Mouse (Mus musculus) embryonic facial prominence, embryonic 10.5 days (tissue): Measurements from ENCODE around the gene Krt9. TPM values are rescaled to one million over a fixed set of nuclear protein-coding genes. Genes with fewer than 3 reads are reported as not detected.
"Not testable (repeated sequence)": the region's sequence is repeated elsewhere in the genome, so short reads cannot be mapped to it uniquely, and the experiment has no call there.

ENCODE experiments used
- DNase-seq: peaks from one replicate; pipeline ENCODE4 v3.0.0-alpha.2; 2017; ENCODE audit warnings: low spot score
- H3K27ac ChIP-seq: fragments of 300-500 bp; sonication (generic); replicated peaks from 2 replicates; pipeline ENCODE4 v1.5.1; 2016; ENCODE audit warnings: mild to moderate bottlenecking
- H3K27me3 ChIP-seq: fragments of 300-500 bp; sonication (generic); replicated peaks from 2 replicates; pipeline ENCODE4 v1.6.1; 2016; ENCODE audit warnings: low read depth, mild to moderate bottlenecking; ENCODE audit not compliant: poor library complexity, severe bottlenecking
- H3K36me3 ChIP-seq: fragments of 300-500 bp; sonication (generic); replicated peaks from 2 replicates; pipeline ENCODE4 v1.6.1; 2016; ENCODE audit warnings: mild to moderate bottlenecking, moderate library complexity
- H3K4me1 ChIP-seq: fragments of 300-500 bp; sonication (generic); 2 replicates; pipeline ENCODE4 v1.6.1; 2016
- H3K4me3 ChIP-seq: fragments of 300-500 bp; sonication (generic); 2 replicates; pipeline ENCODE4 v1.5.1; 2016; ENCODE audit warnings: mild to moderate bottlenecking, moderate library complexity
- H3K9me3 ChIP-seq: fragments of 300-500 bp; sonication (generic); 2 replicates; pipeline ENCODE4 v1.6.1; 2016; ENCODE audit warnings: mild to moderate bottlenecking
- WGBS: fragments of 180-500 bp; shearing (Covaris S2); methylation state at CpG from one replicate; pipeline ENCODE4 v1.1.7; 2016; 5-methylcytosine and 5-hydroxymethylcytosine counted together
- polyA plus RNA-seq: library from polyadenylated mRNA; unstranded; fragments of >200 nt; fragmentation: Nextera tagmentation; extraction: Ambion mirVana; gene quantifications from 2 replicates; pipeline ENCODE4 v1.2.1, GENCODE M21; 2016

Krt9 gene
- polyA plus RNA-seq: not detected in 2 replicates

DNA sequence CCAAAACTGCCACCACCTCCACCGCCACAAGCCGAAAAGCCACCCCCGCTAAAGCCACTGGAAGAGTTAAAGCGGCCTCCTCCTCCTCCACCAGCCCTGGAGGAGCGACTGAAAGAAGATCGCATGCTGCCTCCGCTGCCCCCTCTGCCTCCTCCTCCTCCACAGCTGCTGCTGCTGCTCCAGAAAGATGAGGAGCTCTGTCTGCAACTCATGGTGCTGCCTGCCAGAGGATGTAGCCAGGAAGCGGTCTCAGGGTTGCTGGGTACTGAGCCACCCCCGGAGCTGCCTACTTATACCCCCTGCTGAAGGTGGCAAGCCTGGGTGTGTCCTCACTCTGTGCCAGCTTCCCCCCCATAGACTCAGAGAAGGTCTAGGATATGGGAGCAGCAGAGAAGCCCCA is at the start of gene Krt9:
Krt9 (minus strand) TSS at position 255 of the 400 bp plus-strand sequence.
- Histone ChIP-seq H3K27me3 (no peaks in the 10 kb centered on the region), H3K27ac (no peak within 1 kb of the TSS), H3K4me1 (peaks cover 4% of the 10 kb centered on the region; the same call in 1 of the 2 replicates), H3K9me3 (no peaks in the 10 kb centered on the region), H3K36me3 (no peaks in the 10 kb centered on the region), H3K4me3 (no peak within 1 kb of the TSS)
- DNase-seq: no peak
- WGBS: 68% methylated on average over 9 of the region's 9 CpGs

DNA sequence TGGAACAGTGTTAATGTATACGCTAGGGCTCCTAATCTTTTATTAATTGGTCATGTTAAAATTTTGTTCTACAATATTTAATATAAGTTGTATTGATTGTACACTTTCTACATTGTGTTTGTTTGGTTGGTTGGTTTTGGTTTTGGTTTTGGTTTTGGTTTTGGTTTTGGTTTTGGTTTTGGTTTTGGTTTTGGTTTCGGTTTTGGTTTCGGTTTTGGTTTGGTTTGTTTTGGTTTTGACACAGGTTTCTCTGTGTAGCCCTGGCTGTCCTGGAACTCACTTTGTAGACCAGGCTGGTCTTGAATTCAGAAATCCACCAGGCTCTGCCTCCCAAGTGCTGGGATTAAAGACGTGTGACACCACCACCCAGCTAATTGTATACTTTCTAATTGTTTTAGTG is 47.2 kb upstream of the Krt9 start:
- not testable (repeated sequence) for H3K4me1 ChIP-seq, H3K9me3 ChIP-seq, H3K27ac ChIP-seq, DNase-seq, H3K36me3 ChIP-seq, H3K27me3 ChIP-seq, H3K4me3 ChIP-seq
- WGBS: 92% methylated on average over 4 of the region's 4 CpGs

DNA sequence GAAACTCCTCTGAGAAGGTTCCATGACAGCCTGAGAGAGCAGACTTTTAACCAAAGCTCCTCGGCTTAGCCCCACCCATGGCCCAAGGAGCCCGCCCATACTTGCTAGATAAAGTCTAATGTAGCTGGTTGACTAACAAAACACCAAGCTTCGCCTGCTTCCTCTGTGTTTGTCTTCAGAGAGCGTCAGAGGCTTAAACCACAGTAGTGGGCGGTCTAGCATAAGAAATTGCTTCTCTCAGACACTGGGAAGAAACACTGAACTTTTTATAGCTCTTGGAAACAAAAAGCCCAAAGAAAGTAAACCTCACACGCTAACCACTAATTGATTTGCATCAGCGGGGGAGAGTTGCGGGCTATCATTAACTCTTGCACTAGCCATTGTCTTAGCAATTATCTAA is 28.7 kb upstream of the Krt9 start:
- H3K27ac ChIP-seq: no peak overlapping the region
- peaks cover 5% of the 10 kb centered on the region; the same call in 1 of the 2 replicates for H3K9me3 ChIP-seq
- no peaks in the 10 kb centered on the region for H3K36me3 ChIP-seq
- H3K27me3 ChIP-seq: no peaks in the 10 kb centered on the region
- no peaks in the 10 kb centered on the region for H3K4me1 ChIP-seq
- no peak for DNase-seq
- 72% methylated on average over 8 of the region's 8 CpGs for WGBS
- H3K4me3 ChIP-seq: no peak overlapping the region

DNA sequence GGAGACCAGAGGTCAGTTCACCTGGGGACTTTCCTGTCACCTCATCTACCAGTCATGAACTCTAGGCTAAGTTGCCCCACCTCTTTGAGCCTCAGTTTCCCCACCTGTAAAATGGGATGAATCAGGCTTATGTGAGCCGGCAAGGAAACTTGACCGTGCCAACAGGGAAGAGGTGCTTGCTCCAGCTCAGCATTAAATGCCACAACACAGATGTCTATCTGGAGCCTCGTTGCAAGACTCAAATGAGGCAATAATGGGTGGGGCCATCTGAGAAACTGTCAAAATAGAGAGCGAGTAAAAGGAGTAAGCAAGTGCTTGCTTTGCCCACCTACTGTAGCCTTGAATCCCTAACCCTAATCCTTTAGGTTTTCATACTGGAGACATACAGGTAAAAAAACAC is 26.3 kb upstream of the Krt9 start:
- H3K4me3 ChIP-seq: no peak overlapping the region
- H3K4me1 ChIP-seq: no peaks in the 10 kb centered on the region
- no peaks in the 10 kb centered on the region for H3K36me3 ChIP-seq
- H3K9me3 ChIP-seq: no peaks in the 10 kb centered on the region
- 89% methylated on average over 4 of the region's 4 CpGs for WGBS
- DNase-seq: no peak
- H3K27me3 ChIP-seq: no peaks in the 10 kb centered on the region
- no peak overlapping the region for H3K27ac ChIP-seq

DNA sequence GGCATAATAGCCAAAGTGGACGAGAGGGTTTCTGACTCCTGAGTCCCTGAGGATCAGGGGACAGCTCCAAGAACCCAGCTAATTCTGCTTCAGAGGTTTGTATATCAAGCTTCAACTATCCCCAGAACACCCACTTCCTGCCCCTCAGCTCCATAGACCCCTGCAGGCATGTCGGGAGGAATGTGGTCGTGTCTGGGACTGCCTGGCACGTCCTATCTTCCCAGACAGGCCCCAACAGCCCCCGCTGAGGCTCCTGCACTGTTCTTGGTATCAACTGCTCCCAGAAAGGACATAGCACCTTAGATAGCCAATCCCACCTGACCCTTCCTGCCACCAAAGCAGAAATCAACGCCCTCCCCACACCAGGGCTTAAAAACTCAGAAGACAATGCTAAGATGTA is 15.5 kb upstream of the Krt9 start:
- Histone ChIP-seq H3K4me3 (no peak overlapping the region), H3K4me1 (no peaks in the 10 kb centered on the region), H3K9me3 (no peaks in the 10 kb centered on the region), H3K27me3 (no peaks in the 10 kb centered on the region), H3K36me3 (no peaks in the 10 kb centered on the region), H3K27ac (no peak overlapping the region)
- peak; percentile 21 for DNase-seq
- 50% methylated on average over 6 of the region's 6 CpGs for WGBS

DNA sequence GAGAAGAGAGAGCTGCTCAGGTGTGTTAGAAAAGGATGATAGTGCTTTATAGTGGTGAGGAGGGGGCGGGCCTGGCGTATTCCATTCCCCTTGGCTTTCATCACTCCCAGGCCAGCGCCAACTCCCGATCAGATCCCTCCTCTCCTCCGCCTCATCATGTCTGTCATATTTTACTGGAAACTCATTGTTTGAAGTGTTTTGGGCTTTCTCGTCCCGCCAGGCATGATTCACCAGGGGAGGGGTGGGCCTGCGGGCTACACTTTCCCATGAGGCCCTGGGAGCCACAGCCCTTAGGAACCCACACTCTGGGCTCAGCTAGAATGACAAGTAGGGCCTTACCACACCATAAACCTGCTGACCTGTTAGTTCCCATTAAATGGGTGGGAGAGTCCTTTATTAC is 14.5 kb upstream of the Krt9 start, which contains the start of gene Krt14:
Krt14 (minus strand) TSS at position 51 of the 400 bp plus-strand sequence.
- Histone ChIP-seq H3K9me3 (no peaks in the 10 kb centered on the region), H3K27me3 (no peaks in the 10 kb centered on the region), H3K36me3 (no peaks in the 10 kb centered on the region), H3K27ac (no peak within 1 kb of the TSS), H3K4me3 (no peak within 1 kb of the TSS), H3K4me1 (no peaks in the 10 kb centered on the region)
- no peak for DNase-seq
- WGBS: 90% methylated on average over 8 of the region's 8 CpGs

DNA sequence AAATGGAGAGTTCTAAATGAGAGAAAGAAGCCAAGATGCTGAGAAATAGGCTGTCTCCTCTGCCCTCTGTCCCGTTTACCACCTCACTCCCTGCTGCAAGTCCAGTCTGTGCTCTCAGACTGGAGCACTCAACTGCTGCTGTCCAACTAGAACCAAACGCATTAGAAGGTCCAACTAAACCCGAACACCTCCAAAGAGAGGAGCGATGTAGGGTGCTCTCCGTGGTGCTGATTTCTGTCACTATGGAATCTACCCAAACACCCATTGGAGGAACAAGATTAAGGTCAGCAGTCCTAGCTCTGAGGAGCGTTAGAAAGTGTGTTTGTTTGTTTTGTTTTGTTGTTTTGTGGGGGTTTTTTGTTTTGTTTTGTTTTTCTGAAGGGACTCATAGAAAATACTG is 10.4 kb upstream of the Krt9 start:
- H3K36me3 ChIP-seq: no peaks in the 10 kb centered on the region
- WGBS: 23% methylated on average over 6 of the region's 6 CpGs
- no peak overlapping the region for H3K27ac ChIP-seq
- peak; percentile 68 for DNase-seq
- no peaks in the 10 kb centered on the region for H3K9me3 ChIP-seq
- H3K4me1 ChIP-seq: no peaks in the 10 kb centered on the region
- no peak overlapping the region for H3K4me3 ChIP-seq
- H3K27me3 ChIP-seq: no peaks in the 10 kb centered on the region

DNA sequence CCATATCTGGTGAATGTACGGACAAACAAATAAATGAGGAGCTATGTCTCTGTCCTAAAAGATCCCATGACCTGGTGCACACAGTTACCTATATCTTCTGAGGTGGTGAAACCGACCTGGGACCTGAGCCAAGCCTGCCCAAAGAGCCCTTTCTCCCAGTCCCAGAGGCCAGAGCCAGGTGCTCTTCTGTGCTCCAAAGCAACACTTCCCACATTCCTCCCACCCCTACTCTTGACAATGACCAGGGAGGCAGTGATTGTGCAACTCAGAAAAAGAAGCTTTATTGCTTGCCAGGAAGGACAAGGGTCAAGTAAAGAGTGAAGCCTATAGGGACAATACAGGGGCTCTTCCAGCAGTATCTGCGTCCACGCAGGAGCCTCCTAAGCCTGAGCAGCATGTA is 9.9 kb upstream of the Krt9 start:
- WGBS: 81% methylated on average over 4 of the region's 4 CpGs
- Histone ChIP-seq H3K27ac (no peak overlapping the region), H3K4me3 (no peak overlapping the region), H3K4me1 (no peaks in the 10 kb centered on the region), H3K27me3 (no peaks in the 10 kb centered on the region), H3K36me3 (no peaks in the 10 kb centered on the region), H3K9me3 (no peaks in the 10 kb centered on the region)
- no peak for DNase-seq

DNA sequence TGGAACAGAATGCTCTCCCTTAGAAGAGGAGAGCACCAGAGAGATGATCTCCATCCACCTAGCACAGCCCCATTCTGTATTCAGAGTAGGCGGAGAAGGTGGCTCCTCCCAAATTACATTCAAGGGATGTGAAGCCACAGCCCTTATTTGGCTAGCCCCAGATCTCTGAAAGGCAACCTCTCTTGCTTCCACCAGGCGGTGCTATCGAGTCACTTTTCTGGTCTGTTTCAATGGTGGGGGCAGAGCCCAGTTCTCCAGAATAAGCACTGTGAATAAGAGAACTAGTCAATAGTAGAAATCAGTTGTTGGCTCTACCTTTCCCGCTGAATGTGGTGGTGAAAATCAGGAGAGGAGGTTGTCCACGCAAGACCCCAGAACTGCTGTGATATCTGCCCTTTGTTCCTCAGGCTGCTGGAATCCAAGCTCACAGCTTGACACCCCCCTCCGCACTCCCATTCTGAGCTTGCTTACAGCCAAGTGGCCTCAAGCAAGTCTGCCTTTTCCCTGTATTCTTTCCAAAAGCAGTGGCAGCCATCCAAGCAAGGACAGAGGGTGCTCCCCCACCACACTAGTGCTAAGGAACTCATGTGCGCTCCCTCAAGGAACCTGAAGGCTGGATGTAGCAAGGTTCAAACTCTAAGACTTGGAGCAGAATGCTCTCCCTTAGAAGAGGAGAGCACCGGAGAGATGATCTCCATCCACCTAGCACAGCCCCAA is 7.2 kb upstream of the Krt9 start:
- 46% methylated on average over 8 of the region's 8 CpGs for WGBS
- no peak overlapping the region for H3K27ac ChIP-seq
- H3K9me3 ChIP-seq: no peaks in the 10 kb centered on the region
- no peaks in the 10 kb centered on the region for H3K4me1 ChIP-seq
- H3K36me3 ChIP-seq: no peaks in the 10 kb centered on the region
- no peaks in the 10 kb centered on the region for H3K27me3 ChIP-seq
- no peak overlapping the region for H3K4me3 ChIP-seq
- DNase-seq: peak; percentile 35

DNA sequence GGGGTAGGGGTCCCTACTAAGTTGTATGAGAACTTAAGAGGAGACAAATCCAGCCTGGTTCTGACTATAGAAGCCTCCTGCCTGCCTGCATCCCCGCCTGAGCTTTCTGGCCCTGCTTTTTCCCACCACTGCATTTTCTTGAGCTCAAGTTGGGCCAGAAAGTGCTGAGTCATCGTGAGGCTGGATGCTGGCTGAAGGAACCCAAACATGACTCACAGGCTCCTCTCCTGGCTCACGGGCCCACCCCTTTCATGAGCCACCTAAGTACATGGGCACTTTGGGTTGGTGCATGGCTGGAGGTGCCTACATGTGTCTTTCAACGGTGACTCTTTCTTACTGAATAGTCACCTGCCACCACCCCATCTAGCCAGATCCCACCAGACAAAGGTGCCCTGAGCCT is 5.6 kb upstream of the Krt9 start:
- no peaks in the 10 kb centered on the region for H3K4me1 ChIP-seq
- no peak overlapping the region for H3K4me3 ChIP-seq
- H3K27me3 ChIP-seq: no peaks in the 10 kb centered on the region
- 79% methylated on average over 4 of the region's 4 CpGs for WGBS
- H3K36me3 ChIP-seq: no peaks in the 10 kb centered on the region
- no peak overlapping the region for H3K27ac ChIP-seq
- DNase-seq: no peak
- H3K9me3 ChIP-seq: no peaks in the 10 kb centered on the region

DNA sequence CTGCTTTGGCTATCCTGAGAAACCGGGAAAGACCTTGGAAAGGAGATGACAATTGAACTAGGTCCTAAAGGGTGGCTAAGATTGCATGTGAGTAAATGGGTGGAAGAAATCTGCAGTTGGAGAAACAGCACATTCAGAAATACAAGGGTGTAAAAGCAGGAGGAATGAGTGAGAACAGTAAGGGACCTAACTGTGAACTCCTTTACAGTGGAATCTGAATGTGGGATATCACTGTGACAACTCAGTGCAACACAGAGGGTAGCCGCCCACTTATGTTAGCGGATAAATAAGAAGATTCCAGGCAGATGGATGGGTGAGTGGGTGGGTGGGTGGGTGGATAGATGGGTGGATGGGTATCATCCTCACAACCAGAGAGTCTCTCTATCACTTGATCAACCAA is 1.2 kb downstream of the Krt9 start:
- Histone ChIP-seq H3K4me1 (peaks cover 4% of the 10 kb centered on the region; the same call in 1 of the 2 replicates), H3K4me3 (no peak overlapping the region), H3K36me3 (no peaks in the 10 kb centered on the region), H3K9me3 (no peaks in the 10 kb centered on the region), H3K27me3 (no peaks in the 10 kb centered on the region), H3K27ac (no peak overlapping the region)
- WGBS: 94% methylated on average over 3 of the region's 3 CpGs
- DNase-seq: no peak

DNA sequence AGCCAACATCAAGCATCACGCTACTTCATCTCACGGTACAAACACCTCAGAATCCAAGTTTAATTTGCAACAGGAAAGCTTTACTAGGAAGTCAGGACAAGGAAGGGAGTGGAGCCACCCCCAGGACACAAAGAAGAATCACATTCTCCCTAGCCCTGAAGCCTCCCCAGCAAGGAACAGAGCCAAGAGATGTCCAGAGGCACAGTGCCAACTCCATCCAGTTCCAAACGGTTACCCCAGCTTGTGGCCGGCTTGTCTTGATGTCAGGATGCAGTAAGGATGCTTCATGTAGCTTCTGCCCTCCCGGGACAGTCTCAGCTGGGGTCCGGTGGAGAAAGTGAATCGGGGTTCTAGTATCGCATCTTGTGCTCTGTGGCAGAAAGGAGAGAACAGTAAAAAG is 6.3 kb downstream of the Krt9 start:
- no peaks in the 10 kb centered on the region for H3K27me3 ChIP-seq
- 89% methylated on average over 8 of the region's 8 CpGs for WGBS
- no peaks in the 10 kb centered on the region for H3K9me3 ChIP-seq
- H3K27ac ChIP-seq: no peak overlapping the region
- H3K4me3 ChIP-seq: no peak overlapping the region
- H3K36me3 ChIP-seq: no peaks in the 10 kb centered on the region
- no peaks in the 10 kb centered on the region for H3K4me1 ChIP-seq
- no peak for DNase-seq

DNA sequence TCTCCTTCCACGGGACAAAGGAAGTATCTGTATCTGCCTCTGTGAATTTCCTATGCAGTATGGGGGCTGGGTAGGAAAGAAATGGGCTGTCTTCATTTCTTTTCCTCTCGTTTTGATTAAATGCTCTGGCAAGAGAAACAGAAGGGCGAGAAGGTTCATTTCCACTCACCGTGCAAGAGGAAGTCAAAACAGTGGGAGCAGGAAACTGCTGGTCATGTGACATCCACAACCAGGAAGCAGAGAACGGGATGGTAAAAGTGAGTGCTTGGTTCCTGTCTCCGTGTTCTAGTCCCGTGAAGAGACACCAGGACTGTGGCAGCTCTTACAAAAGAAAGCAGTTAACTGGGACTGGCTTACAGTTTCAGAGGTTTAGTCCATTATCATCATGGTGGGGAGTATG is 11.3 kb downstream of the Krt9 start:
- Histone ChIP-seq H3K27ac (no peak overlapping the region), H3K36me3 (no peaks in the 10 kb centered on the region), H3K4me1 (no peaks in the 10 kb centered on the region), H3K9me3 (no peaks in the 10 kb centered on the region), H3K27me3 (no peaks in the 10 kb centered on the region), H3K4me3 (no peak overlapping the region)
- 80% methylated on average over 7 of the region's 7 CpGs for WGBS
- no peak for DNase-seq
